Mouse (Mus musculus) midbrain, postnatal 0 days (tissue): Measurements from ENCODE around the gene Olfr693. TPM values are rescaled to one million over a fixed set of nuclear protein-coding genes. Genes with fewer than 3 reads are reported as not detected.

Experiments
- ATAC-seq: fragments of 200-750 bp; cut with Nextera tagmentation; 2 replicates; pipeline ENCODE4 v1.8.0; 2017; ENCODE audit warnings: moderate number of reproducible peaks, mild to moderate bottlenecking, moderate TSS enrichment, moderate library complexity; ENCODE audit not compliant: low FRiP score
- DNase-seq: peaks from one replicate; pipeline ENCODE4 v3.0.0-alpha.2; 2015; ENCODE audit warnings: low spot score
- H3K27ac ChIP-seq: fragments of 300-500 bp; sonication (generic); 2 replicates; pipeline ENCODE4 v1.5.1; 2014; ENCODE audit warnings: low read depth, mild to moderate bottlenecking, low read length, mixed read lengths
- H3K27me3 ChIP-seq: fragments of 300-500 bp; sonication (generic); 2 replicates; pipeline ENCODE4 v1.6.1; 2014; ENCODE audit warnings: low read length, control low read depth, mixed read lengths; ENCODE audit not compliant: insufficient read depth
- H3K36me3 ChIP-seq: fragments of 300-500 bp; sonication (generic); 2 replicates; pipeline ENCODE4 v1.6.1; 2014; ENCODE audit warnings: low read length, control low read depth, mixed read lengths; ENCODE audit not compliant: insufficient read depth
- H3K4me1 ChIP-seq: fragments of 300-500 bp; sonication (generic); 2 replicates; pipeline ENCODE4 v1.6.1; 2014; ENCODE audit warnings: mild to moderate bottlenecking, control low read depth, antibody characterized with exemption, low read length, mixed read lengths; ENCODE audit not compliant: insufficient read depth
- H3K4me2 ChIP-seq: fragments of 300-500 bp; sonication (generic); 2 replicates; pipeline ENCODE4 v1.6.1; 2014; ENCODE audit warnings: low read depth, mild to moderate bottlenecking, low read length, mixed read lengths; ENCODE audit not compliant: poor library complexity, severe bottlenecking
- H3K4me3 ChIP-seq: fragments of 300-500 bp; sonication (generic); 2 replicates; pipeline ENCODE4 v1.5.1; 2014; ENCODE audit warnings: low read depth, mild to moderate bottlenecking, low read length, moderate library complexity
- H3K9ac ChIP-seq: fragments of 300-500 bp; sonication (generic); replicated peaks from 2 replicates; pipeline ENCODE4 v1.6.1; 2014; ENCODE audit warnings: mild to moderate bottlenecking, low read length, moderate library complexity, mixed read lengths; ENCODE audit not compliant: poor library complexity, severe bottlenecking
- H3K9me3 ChIP-seq: fragments of 300-500 bp; sonication (generic); 2 replicates; pipeline ENCODE4 v1.6.1; 2016; ENCODE audit warnings: low read length, control low read depth
- CTCF ChIP-seq: IDR thresholded peaks from 2 replicates; pipeline ENCODE4 v1.5.1; 2016; ENCODE audit warnings: antibody characterized with exemption, mild to moderate bottlenecking
- WGBS: fragments of 180-500 bp; shearing (Covaris S2); extraction: QIAGEN DNeasy Blood & Tissue Kit; methylation state at CpG from one replicate; pipeline ENCODE4 v1.1.7; 2014; 5-methylcytosine and 5-hydroxymethylcytosine counted together
- polyA plus RNA-seq: library from polyadenylated mRNA; unstranded; fragments of >200 nt; fragmentation: Nextera tagmentation; extraction: Ambion mirVana; gene quantifications from 2 replicates; pipeline ENCODE4 v1.2.1, GENCODE M21; 2015
- total RNA-seq: library from RNA; depleted of rRNA; stranded (reverse); fragments of >200 nt; gene quantifications from 2 replicates; pipeline ENCODE4 v1.2.3, GENCODE M21; 2014; rRNA removed

Gene Olfr693
- total and polyA plus RNA-seq, 2 experiments from 2014 or later, result not detected

DNA sequence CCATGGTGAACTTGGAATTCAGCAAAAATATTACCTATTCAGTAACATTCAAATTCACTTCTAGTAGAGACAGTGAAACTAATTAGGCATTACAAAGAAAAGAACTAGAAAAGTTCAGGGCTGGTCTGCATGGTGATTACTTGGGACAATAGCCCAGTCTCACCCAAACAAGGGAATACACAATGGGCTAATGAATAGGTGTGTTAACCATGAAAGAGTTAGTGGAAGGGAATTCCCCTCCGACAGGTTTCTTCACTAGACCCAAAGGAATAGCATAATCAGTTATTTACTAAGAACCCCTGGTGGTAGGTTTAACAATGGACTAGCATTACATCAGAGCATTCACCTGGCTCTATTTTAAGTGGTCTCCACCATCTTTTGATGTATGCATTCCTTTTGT lies 35.1 kb downstream of the Olfr693 start:
- DNase-seq (no peak), ATAC-seq (no peak)
- Histone ChIP-seq H3K27me3 (no peaks in the 10 kb centered on the region), H3K4me2 (no peak overlapping the region), H3K4me3 (no peak overlapping the region), H3K36me3 (no peaks in the 10 kb centered on the region), H3K4me1 (no peaks in the 10 kb centered on the region), H3K27ac (no peak overlapping the region), H3K9me3 (no peaks in the 10 kb centered on the region), H3K9ac (no peak overlapping the region)
- TF ChIP-seq CTCF, result no peak
- WGBS, result 59% methylated on average over 1 of the region's 1 CpGs

DNA sequence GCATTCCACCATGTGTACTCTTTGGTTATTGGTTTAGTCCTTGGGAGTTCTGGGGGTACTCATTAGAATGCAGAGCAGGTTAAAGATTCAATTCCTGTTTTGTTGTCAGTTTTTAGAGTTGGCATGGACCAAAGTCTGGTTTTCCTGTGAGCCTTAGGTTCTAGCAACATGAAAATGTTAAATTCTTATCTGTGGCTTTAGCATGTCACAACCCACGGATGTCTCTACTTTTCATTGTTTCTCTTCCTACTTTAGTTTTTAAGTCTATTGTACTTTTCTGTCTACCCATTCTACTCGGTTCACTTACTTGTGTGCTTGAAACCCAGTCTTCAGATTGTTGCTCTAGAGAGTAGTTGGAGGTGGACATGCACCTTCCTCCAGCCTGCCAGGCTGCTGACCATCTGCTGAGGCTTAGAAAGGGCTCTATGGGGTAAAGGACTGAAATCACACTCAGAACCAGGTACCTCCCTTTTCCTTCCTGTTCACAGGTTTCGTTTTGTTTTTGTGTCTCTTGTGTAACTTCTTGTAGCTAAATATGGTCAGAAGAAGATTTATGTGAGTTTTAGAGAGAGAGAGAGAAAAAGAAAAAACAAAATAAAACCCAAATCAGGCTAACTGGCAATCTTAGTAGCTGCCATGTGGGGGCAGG lies 36.0 kb downstream of the Olfr693 start:
- no peaks in the 10 kb centered on the region for H3K27me3 ChIP-seq
- ATAC-seq (no peak), DNase-seq (no peak)
- H3K9ac ChIP-seq, result no peak overlapping the region
- no peak overlapping the region for H3K4me2 ChIP-seq
- no peaks in the 10 kb centered on the region for H3K9me3 ChIP-seq
- 71% methylated on average over 3 of the region's 3 CpGs for WGBS
- no peak overlapping the region for H3K27ac ChIP-seq
- no peak overlapping the region for H3K4me3 ChIP-seq
- no peaks in the 10 kb centered on the region for H3K4me1 ChIP-seq
- no peak for TF ChIP-seq CTCF
- H3K36me3 ChIP-seq, result no peaks in the 10 kb centered on the region

DNA sequence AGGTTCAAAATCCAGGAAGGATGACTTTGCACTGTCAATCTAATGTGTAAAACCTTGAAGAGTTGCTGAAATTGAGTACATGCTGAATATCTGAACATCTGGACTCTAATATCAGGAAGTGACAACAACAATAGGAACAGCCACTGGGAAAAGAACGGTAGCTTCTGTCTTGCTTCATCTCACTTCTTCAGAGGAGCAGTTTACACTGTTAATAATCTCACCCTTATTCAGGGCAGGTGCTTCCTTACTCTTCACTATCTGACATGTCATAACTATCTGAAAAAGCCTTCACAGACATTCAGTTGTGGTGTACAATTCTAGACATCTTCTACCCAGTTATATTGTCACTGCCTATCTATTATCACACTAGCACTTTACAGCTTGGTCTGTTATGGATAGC lies 39.5 kb downstream of the Olfr693 start:
- H3K27ac ChIP-seq, result no peak overlapping the region
- no peak overlapping the region for H3K4me3 ChIP-seq
- WGBS, result 72% methylated on average over 1 of the region's 1 CpGs
- DNase-seq (no peak), ATAC-seq (no peak)
- TF ChIP-seq CTCF, result no peak
- no peak overlapping the region for H3K9ac ChIP-seq
- no peak overlapping the region for H3K4me2 ChIP-seq
- H3K27me3 ChIP-seq, result no peaks in the 10 kb centered on the region
- H3K9me3 ChIP-seq, result no peaks in the 10 kb centered on the region
- H3K4me1 ChIP-seq, result no peaks in the 10 kb centered on the region
- no peaks in the 10 kb centered on the region for H3K36me3 ChIP-seq

DNA sequence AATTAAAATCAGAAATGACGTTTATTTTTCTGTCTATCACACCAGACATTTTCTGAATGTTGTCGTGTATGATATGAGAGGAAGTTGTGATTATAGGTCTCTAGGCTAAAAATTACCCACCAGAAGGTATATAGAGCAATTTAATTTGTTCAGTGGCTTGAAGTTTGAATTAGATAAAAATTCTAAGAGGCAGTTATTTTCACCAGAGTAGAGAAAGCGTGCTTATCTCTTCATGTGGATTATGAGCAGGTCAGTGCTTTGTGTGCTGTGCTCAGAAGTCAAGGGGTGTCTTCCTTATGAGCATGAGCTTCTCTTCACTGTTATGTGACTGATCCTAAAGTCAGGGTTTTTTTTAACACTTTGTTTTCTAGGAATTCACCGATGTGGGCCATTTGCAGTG lies 44.8 kb downstream of the Olfr693 start:
- no peak overlapping the region for H3K9ac ChIP-seq
- no peaks in the 10 kb centered on the region for H3K4me1 ChIP-seq
- H3K27me3 ChIP-seq, result no peaks in the 10 kb centered on the region
- no peaks in the 10 kb centered on the region for H3K36me3 ChIP-seq
- 80% methylated on average over 4 of the region's 4 CpGs for WGBS
- no peaks in the 10 kb centered on the region for H3K9me3 ChIP-seq
- DNase-seq (no peak), ATAC-seq (no peak)
- no peak overlapping the region for H3K4me2 ChIP-seq
- no peak for TF ChIP-seq CTCF
- no peak overlapping the region for H3K27ac ChIP-seq
- no peak overlapping the region for H3K4me3 ChIP-seq

Other genes starting within 250 kb of the Olfr693 start
- not detected in 2 replicates for gene Olfr694, start 11.2 kb upstream of the Olfr693 start, total RNA-seq
- not detected in 2 replicates for gene Olfr694, start 11.2 kb upstream of the Olfr693 start, polyA plus RNA-seq
- gene Olfr695, start 35.8 kb upstream of the Olfr693 start, total RNA-seq, result not detected in 2 replicates
- not detected in 2 replicates for gene Olfr695, start 35.8 kb upstream of the Olfr693 start, polyA plus RNA-seq
- gene Olfr697, start 61.9 kb upstream of the Olfr693 start, total RNA-seq, result 0.22 TPM in 1 of 2 replicates, not detected in the other
- gene Olfr697, start 61.9 kb upstream of the Olfr693 start, polyA plus RNA-seq, result not detected in 2 replicates
- gene Olfr698, start 74.8 kb upstream of the Olfr693 start, total RNA-seq, result not detected in 2 replicates
- gene Olfr698, start 74.8 kb upstream of the Olfr693 start, polyA plus RNA-seq, result not detected in 2 replicates
- gene Olfr699, start 112.6 kb upstream of the Olfr693 start, total RNA-seq, result not detected in 2 replicates
- not detected in 2 replicates for gene Olfr699, start 112.6 kb upstream of the Olfr693 start, polyA plus RNA-seq
- not detected in 2 replicates for gene Olfr700, start 128.2 kb upstream of the Olfr693 start, total RNA-seq
- not detected in 2 replicates for gene Olfr700, start 128.2 kb upstream of the Olfr693 start, polyA plus RNA-seq
- not detected in 2 replicates for gene Olfr701, start 133.5 kb upstream of the Olfr693 start, total RNA-seq
- not detected in 2 replicates for gene Olfr701, start 133.5 kb upstream of the Olfr693 start, polyA plus RNA-seq
- gene Olfr702, start 153.3 kb upstream of the Olfr693 start, total RNA-seq, result not detected in 2 replicates
- gene Olfr702, start 153.3 kb upstream of the Olfr693 start, polyA plus RNA-seq, result not detected in 2 replicates
- gene Olfr703, start 162.8 kb upstream of the Olfr693 start, total RNA-seq, result not detected in 2 replicates
- gene Olfr703, start 162.8 kb upstream of the Olfr693 start, polyA plus RNA-seq, result not detected in 2 replicates
- gene Olfr704, start 182.6 kb upstream of the Olfr693 start, total RNA-seq, result not detected in 2 replicates
- not detected in 2 replicates for gene Olfr704, start 182.6 kb upstream of the Olfr693 start, polyA plus RNA-seq
- gene Olfr705, start 196.3 kb upstream of the Olfr693 start, total RNA-seq, result not detected in 2 replicates
- gene Olfr705, start 196.3 kb upstream of the Olfr693 start, polyA plus RNA-seq, result not detected in 2 replicates
- not detected in 2 replicates for gene Olfr706, start 207.6 kb upstream of the Olfr693 start, total RNA-seq
- not detected in 2 replicates for gene Olfr706, start 207.6 kb upstream of the Olfr693 start, polyA plus RNA-seq
- not detected in 2 replicates for gene Olfr707, start 220.7 kb upstream of the Olfr693 start, total RNA-seq
- gene Olfr707, start 220.7 kb upstream of the Olfr693 start, polyA plus RNA-seq, result not detected in 2 replicates
- gene Olfr1532-ps1, start 227.4 kb upstream of the Olfr693 start, total RNA-seq, result not detected in 2 replicates
- not detected in 2 replicates for gene Olfr1532-ps1, start 227.4 kb upstream of the Olfr693 start, polyA plus RNA-seq